ENCODE assay signal across 9 mouse cellular contexts in the genomic region with DNA sequence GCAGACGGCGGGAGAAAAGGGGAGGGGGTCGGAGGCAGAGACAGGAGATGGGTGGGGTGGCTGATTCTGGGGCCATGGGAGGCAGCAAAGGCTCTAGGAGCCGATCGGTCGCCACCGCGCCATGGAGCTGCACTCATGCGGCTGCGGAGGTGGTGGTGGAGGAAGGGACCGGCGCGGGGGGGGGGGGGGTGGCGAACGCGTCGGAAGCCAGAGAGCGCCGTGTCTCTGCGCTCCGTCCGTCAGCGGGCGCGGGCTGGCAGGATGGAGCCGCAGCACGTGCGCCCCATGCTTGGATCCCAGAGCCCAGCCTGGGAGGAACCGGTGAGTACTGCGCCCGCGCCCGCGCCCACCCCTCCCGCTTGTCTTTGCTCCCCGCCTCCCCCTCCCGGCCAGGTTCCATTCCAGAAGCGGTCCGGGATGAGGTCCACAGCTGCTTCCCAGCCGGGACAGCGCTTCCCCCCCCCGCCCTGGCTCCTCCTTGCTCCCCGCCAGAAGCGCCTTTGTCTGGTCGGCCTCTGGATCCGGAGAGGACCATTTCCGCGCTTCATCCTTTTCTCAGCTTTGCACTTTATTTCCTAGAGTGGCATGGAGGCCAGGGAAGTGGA. TPM values are rescaled to one million over a fixed set of nuclear protein-coding genes. Genes with fewer than 3 reads are reported as not detected.
DNase-seq lines count a peak whose midpoint lies in the region; ATAC-seq lines count a peak whose summit lies in the region.
"Not testable (repeated sequence)": the region's sequence is repeated elsewhere in the genome, so short reads cannot be mapped to it uniquely, and the experiment has no call there.
"Had no signal": no experiment of that assay in that cellular context is flagged by ENCODE, and none has a peak within 500 bp of the region (broad histone marks: within the 10 kb centered on the region; RNA-seq: fewer than 3 reads in every experiment).

A gene (plus strand): TSS at position 288 of the 605 bp plus-strand sequence.

- H3K27ac ChIP-seq in forebrain, embryonic 14.5 days (ENCODE audit: low read depth, low read length); kidney, embryonic 15.5 days; limb, embryonic 15.5 days; midbrain, embryonic 14.5 days (replicated peaks; ENCODE audit: low read depth, low read length): not testable (repeated sequence)
- peak within 1 kb of the TSS; percentile 70 for H3K27ac ChIP-seq in hindbrain, embryonic 10.5 days

- not testable (repeated sequence) for H3K4me1 ChIP-seq in forebrain, embryonic 14.5 days (ENCODE audit: control insufficient read depth, insufficient read depth, low read length); hindbrain, embryonic 10.5 days (replicated peaks); kidney, embryonic 15.5 days; limb, embryonic 15.5 days; midbrain, embryonic 14.5 days (ENCODE audit: control insufficient read depth, insufficient read depth, low read length)

- peak; percentile 9 for DNase-seq in CD4-positive, CD25-positive, alpha-beta regulatory T cell, adult 2 months (ENCODE audit: low read depth, low spot score)
- DNase-seq in embryo, embryonic 10 days (ENCODE audit: low spot score) = peak; percentile 4
- DNase-seq in forebrain, embryonic 14.5 days (ENCODE audit: low spot score) = peak; percentile 18
- DNase-seq in hindbrain, embryonic 10.5 days (ENCODE audit: low spot score) = peak; percentile 37
- DNase-seq in midbrain, embryonic 14.5 days = peak; percentile 34
- DNase-seq in right cerebral cortex, postnatal 25 days = peak; percentile 3

- ATAC-seq in forebrain, embryonic 14.5 days; kidney, embryonic 15.5 days (replicated peaks; ENCODE audit: low FRiP score); limb, embryonic 15.5 days (ENCODE audit: insufficient number of reproducible peaks, low FRiP score, low TSS enrichment, low read depth); midbrain, embryonic 14.5 days (ENCODE audit: low FRiP score, low TSS enrichment): not testable (repeated sequence)

- peak within 1 kb of the TSS; percentile 59 for H3K4me2 ChIP-seq in forebrain, embryonic 14.5 days (ENCODE audit: low read length)
- peak within 1 kb of the TSS; percentile 73 for H3K4me2 ChIP-seq in kidney, embryonic 15.5 days
- H3K4me2 ChIP-seq in limb, embryonic 15.5 days = peak within 1 kb of the TSS; percentile 72
- peak within 1 kb of the TSS; percentile 58 for H3K4me2 ChIP-seq in midbrain, embryonic 14.5 days (ENCODE audit: low read length)

- not testable (repeated sequence) for H3K9me3 ChIP-seq in forebrain, embryonic 14.5 days (replicated peaks; ENCODE audit: control insufficient read depth, low read length); hindbrain, embryonic 10.5 days; kidney, embryonic 15.5 days (replicated peaks); limb, embryonic 15.5 days; midbrain, embryonic 14.5 days (ENCODE audit: control insufficient read depth, low read length)

- peak within 1 kb of the TSS; percentile 56 for H3K9ac ChIP-seq in forebrain, embryonic 14.5 days (ENCODE audit: low read length)
- H3K9ac ChIP-seq in kidney, embryonic 15.5 days; limb, embryonic 15.5 days: not testable (repeated sequence)
- peak within 1 kb of the TSS; percentile 55 for H3K9ac ChIP-seq in midbrain, embryonic 14.5 days (replicated peaks; ENCODE audit: low read length)

- not testable (repeated sequence) for H3K27me3 ChIP-seq in forebrain, embryonic 14.5 days (replicated peaks; ENCODE audit: control insufficient read depth, insufficient read depth, low read length); hindbrain, embryonic 10.5 days (ENCODE audit: insufficient read depth, poor library complexity, severe bottlenecking); kidney, embryonic 15.5 days; limb, embryonic 15.5 days; midbrain, embryonic 14.5 days (ENCODE audit: control insufficient read depth, insufficient read depth, low read length)

- not testable (repeated sequence) for H3K36me3 ChIP-seq in forebrain, embryonic 14.5 days (ENCODE audit: control insufficient read depth, insufficient read depth, low read length); hindbrain, embryonic 10.5 days; kidney, embryonic 15.5 days; limb, embryonic 15.5 days; midbrain, embryonic 14.5 days (ENCODE audit: control insufficient read depth, insufficient read depth, low read length)

- under 1% methylated on average over 17 of the region's 48 CpGs for WGBS in forebrain, embryonic 14.5 days
- 2% methylated on average over 24 of the region's 48 CpGs for WGBS in hindbrain, embryonic 10.5 days
- WGBS in kidney, embryonic 15.5 days = 3% methylated on average over 30 of the region's 48 CpGs
- 4% methylated on average over 17 of the region's 48 CpGs for WGBS in limb, embryonic 15.5 days
- WGBS in midbrain, embryonic 14.5 days = 3% methylated on average over 41 of the region's 48 CpGs

- H3K4me3 ChIP-seq in forebrain, embryonic 14.5 days (ENCODE audit: low read depth, low read length) = peak within 1 kb of the TSS; percentile 39
- peak within 1 kb of the TSS; percentile 56 for H3K4me3 ChIP-seq in hindbrain, embryonic 10.5 days
- peak within 1 kb of the TSS; percentile 37 for H3K4me3 ChIP-seq in kidney, embryonic 15.5 days (replicated peaks)
- H3K4me3 ChIP-seq in limb, embryonic 15.5 days = peak within 1 kb of the TSS; percentile 35
- peak within 1 kb of the TSS; percentile 42 for H3K4me3 ChIP-seq in midbrain, embryonic 14.5 days (replicated peaks; ENCODE audit: low read depth, low read length)

RNA-seq across cellular contexts. Expression of the gene that starts here (rescaled TPM):
- 4.5 and 5.6 TPM in 2 replicates for polyA plus RNA-seq in forebrain, embryonic 14.5 days (2014; fragmentation: Nextera tagmentation; extraction: Ambion mirVana)
- 0.40 and 0.58 TPM in 2 replicates for polyA plus RNA-seq in hindbrain, embryonic 10.5 days (2016; fragmentation: Nextera tagmentation; extraction: Ambion mirVana)
- 0.10 TPM in 1 of 2 replicates, not detected in the other for polyA plus RNA-seq in kidney, embryonic 15.5 days (2015; fragmentation: Nextera tagmentation; extraction: Ambion mirVana)
- polyA plus RNA-seq in limb, embryonic 15.5 days (2015; fragmentation: Nextera tagmentation; extraction: Ambion mirVana) = 0.16 and 0.31 TPM in 2 replicates
- 5.9 and 7.7 TPM in 2 replicates for polyA plus RNA-seq in midbrain, embryonic 14.5 days (2014; fragmentation: Nextera tagmentation; extraction: Ambion mirVana)
- polyA plus RNA-seq: liver, adult 2 months had no signal

Comparison
In these comparisons a context has a peak if more than half of its experiments do, and no peak if none do; other contexts are left out.
1. Peak in DNase-seq, H3K4me3 ChIP-seq and H3K27ac ChIP-seq in hindbrain, embryonic 10.5 days; RNA of the gene not detected or under 1 TPM.